Mouse (Mus musculus): ENCODE measurements at regions not wholly inside any gene's neighbourhood (a gene's known extent, or its start where the extent isn't known, plus 50 kb on each side); places are given as distances from the start of the nearest gene placed in this dataset.

- DNase-seq (ENCODE audit: low spot score) = no peak
- H3K36me3 ChIP-seq (ENCODE audit: control insufficient read depth, insufficient read depth, low read length) = no peaks in the 10 kb centered on the region
- no peak overlapping the region for H3K9ac ChIP-seq (ENCODE audit: low read length)
- no peaks in the 10 kb centered on the region for H3K27me3 ChIP-seq (replicated peaks; ENCODE audit: control insufficient read depth, insufficient read depth, low read length)
- no peak overlapping the region for H3K27ac ChIP-seq (ENCODE audit: low read depth)
- no peak for ATAC-seq (replicated peaks; ENCODE audit: low FRiP score, low TSS enrichment, low read depth)
- no peaks in the 10 kb centered on the region for H3K9me3 ChIP-seq (ENCODE audit: control insufficient read depth, low read length)
- no peak overlapping the region for H3K4me3 ChIP-seq (ENCODE audit: low read depth, low read length)
- no peaks in the 10 kb centered on the region for H3K4me1 ChIP-seq (replicated peaks; ENCODE audit: control insufficient read depth, insufficient read depth, low read length)
- no peak overlapping the region for H3K4me2 ChIP-seq (ENCODE audit: low read length)
Measured at GRCm38 (mm10) chr6:14298167-14298566, 426.8 kb upstream of the 2610001J05Rik start.

DNA sequence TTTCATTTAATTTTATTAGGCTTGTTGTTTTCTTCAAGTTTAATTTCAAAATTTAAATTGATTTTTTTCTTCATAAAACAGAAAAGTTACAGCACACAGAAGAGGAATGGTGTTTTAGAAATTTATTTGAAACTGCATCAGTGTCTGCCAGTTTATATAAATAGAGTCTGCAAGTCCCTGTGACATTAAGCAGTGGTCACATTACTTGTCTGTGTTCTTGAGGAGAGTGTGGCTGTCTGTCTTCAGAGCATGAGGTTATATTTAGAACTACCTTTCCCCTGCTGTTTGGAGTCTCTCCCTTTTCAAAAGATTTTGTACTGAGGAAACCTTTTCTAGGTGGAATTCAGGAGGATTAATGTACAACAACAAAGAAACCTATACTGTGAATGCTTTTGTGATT is 426.1 kb upstream of the 2610001J05Rik start:
- H3K9ac ChIP-seq (ENCODE audit: low read length) = no peak overlapping the region
- no peak overlapping the region for H3K27ac ChIP-seq (ENCODE audit: low read depth)
- no peaks in the 10 kb centered on the region for H3K36me3 ChIP-seq (ENCODE audit: control insufficient read depth, insufficient read depth, low read length)
- no peak for ATAC-seq (replicated peaks; ENCODE audit: low FRiP score, low TSS enrichment, low read depth)
- H3K9me3 ChIP-seq (ENCODE audit: control insufficient read depth, low read length) = no peaks in the 10 kb centered on the region
- no peak overlapping the region for H3K4me3 ChIP-seq (ENCODE audit: low read depth, low read length)
- DNase-seq (ENCODE audit: low spot score) = no peak
- no peaks in the 10 kb centered on the region for H3K27me3 ChIP-seq (replicated peaks; ENCODE audit: control insufficient read depth, insufficient read depth, low read length)
- no peak overlapping the region for H3K4me2 ChIP-seq (ENCODE audit: low read length)
- no peaks in the 10 kb centered on the region for H3K4me1 ChIP-seq (replicated peaks; ENCODE audit: control insufficient read depth, insufficient read depth, low read length)

- H3K4me1 ChIP-seq (replicated peaks; ENCODE audit: control insufficient read depth, insufficient read depth, low read length) = no peaks in the 10 kb centered on the region
- WGBS = 46% methylated on average over 1 of the region's 1 CpGs
- ATAC-seq (replicated peaks; ENCODE audit: low FRiP score, low TSS enrichment, low read depth) (no peak), DNase-seq (ENCODE audit: low spot score) (no peak)
- no peak overlapping the region for H3K27ac ChIP-seq (ENCODE audit: low read depth)
- H3K9ac ChIP-seq (ENCODE audit: low read length) = no peak overlapping the region
- H3K9me3 ChIP-seq (ENCODE audit: control insufficient read depth, low read length) = no peaks in the 10 kb centered on the region
- no peak overlapping the region for H3K4me3 ChIP-seq (ENCODE audit: low read depth, low read length)
- H3K4me2 ChIP-seq (ENCODE audit: low read length) = no peak overlapping the region
- H3K27me3 ChIP-seq (replicated peaks; ENCODE audit: control insufficient read depth, insufficient read depth, low read length) = no peaks in the 10 kb centered on the region
- no peaks in the 10 kb centered on the region for H3K36me3 ChIP-seq (ENCODE audit: control insufficient read depth, insufficient read depth, low read length)
Measured at GRCm38 (mm10) chr6:14290843-14291242, 419.5 kb upstream of the 2610001J05Rik start.

DNA sequence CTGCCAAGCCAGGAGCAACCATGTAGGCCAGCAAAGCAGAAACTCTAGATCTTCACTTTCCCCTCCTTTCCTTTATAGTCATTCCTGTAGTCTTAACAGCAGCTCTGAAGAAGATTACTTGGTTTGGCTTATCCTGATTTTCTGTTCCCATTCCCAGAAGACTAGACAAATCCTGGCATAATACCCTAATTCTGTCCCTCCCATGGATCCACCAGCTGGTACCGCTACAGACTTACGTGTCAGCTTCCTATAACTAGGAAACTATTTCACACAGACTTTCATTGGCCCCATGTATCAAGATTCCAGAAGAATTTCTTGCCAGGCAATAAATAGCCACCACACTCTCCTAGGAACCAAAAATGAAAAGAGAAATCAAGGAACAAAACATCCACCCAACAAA is 410.2 kb upstream of the 2610001J05Rik start:
- H3K36me3 ChIP-seq (ENCODE audit: control insufficient read depth, insufficient read depth, low read length) = no peaks in the 10 kb centered on the region
- no peaks in the 10 kb centered on the region for H3K9me3 ChIP-seq (ENCODE audit: control insufficient read depth, low read length)
- no peaks in the 10 kb centered on the region for H3K4me1 ChIP-seq (replicated peaks; ENCODE audit: control insufficient read depth, insufficient read depth, low read length)
- H3K27me3 ChIP-seq (replicated peaks; ENCODE audit: control insufficient read depth, insufficient read depth, low read length) = no peaks in the 10 kb centered on the region
- H3K9ac ChIP-seq (ENCODE audit: low read length) = no peak overlapping the region
- no peak overlapping the region for H3K27ac ChIP-seq (ENCODE audit: low read depth)
- ATAC-seq (replicated peaks; ENCODE audit: low FRiP score, low TSS enrichment, low read depth) (no peak), DNase-seq (ENCODE audit: low spot score) (no peak)
- no peak overlapping the region for H3K4me3 ChIP-seq (ENCODE audit: low read depth, low read length)
- H3K4me2 ChIP-seq (ENCODE audit: low read length) = no peak overlapping the region
- 91% methylated on average over 2 of the region's 2 CpGs for WGBS

- WGBS = 85% methylated on average over 1 of the region's 1 CpGs
Measured at GRCm38 (mm10) chr6:14261941-14262340, 390.6 kb upstream of the 2610001J05Rik start.

DNA sequence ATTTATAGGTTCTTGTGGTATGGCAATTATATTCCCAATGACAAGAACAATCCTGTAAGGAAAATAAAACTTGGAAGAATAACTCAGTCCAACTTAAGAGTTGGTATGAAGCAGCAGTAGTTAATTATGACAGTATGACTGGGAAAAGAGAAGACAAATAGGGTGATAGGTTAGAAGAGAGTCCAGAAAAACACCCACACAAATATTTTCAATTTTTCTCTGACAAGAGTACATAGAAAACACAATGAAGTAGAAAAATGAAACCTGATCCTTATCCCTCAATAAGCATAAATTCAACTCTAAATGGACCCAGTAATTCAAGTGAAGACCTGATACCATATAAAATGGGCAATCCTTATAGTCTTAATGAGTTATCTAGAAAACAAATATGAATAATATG is 369.0 kb upstream of the 2610001J05Rik start:
- Histone ChIP-seq H3K9me3 (ENCODE audit: control insufficient read depth, low read length) (no peaks in the 10 kb centered on the region), H3K36me3 (ENCODE audit: control insufficient read depth, insufficient read depth, low read length) (no peaks in the 10 kb centered on the region), H3K27ac (ENCODE audit: low read depth) (no peak overlapping the region), H3K4me1 (replicated peaks; ENCODE audit: control insufficient read depth, insufficient read depth, low read length) (no peaks in the 10 kb centered on the region), H3K27me3 (replicated peaks; ENCODE audit: control insufficient read depth, insufficient read depth, low read length) (no peaks in the 10 kb centered on the region), H3K9ac (ENCODE audit: low read length) (no peak overlapping the region), H3K4me2 (ENCODE audit: low read length) (no peak overlapping the region), H3K4me3 (ENCODE audit: low read depth, low read length) (no peak overlapping the region)
- ATAC-seq (replicated peaks; ENCODE audit: low FRiP score, low TSS enrichment, low read depth) = no peak
- DNase-seq (ENCODE audit: low spot score) = no peak

More at GRCm38 (mm10) chr6:14261941-14262340, 390.6 kb upstream of the 2610001J05Rik start:
- Histone ChIP-seq H3K4me1 (replicated peaks; ENCODE audit: control insufficient read depth, insufficient read depth, low read length) (no peaks in the 10 kb centered on the region), H3K27me3 (replicated peaks; ENCODE audit: control insufficient read depth, insufficient read depth, low read length) (no peaks in the 10 kb centered on the region), H3K9me3 (ENCODE audit: control insufficient read depth, low read length) (no peaks in the 10 kb centered on the region), H3K4me3 (ENCODE audit: low read depth, low read length) (no peak overlapping the region), H3K27ac (ENCODE audit: low read depth) (no peak overlapping the region), H3K36me3 (ENCODE audit: control insufficient read depth, insufficient read depth, low read length) (no peaks in the 10 kb centered on the region), H3K9ac (ENCODE audit: low read length) (no peak overlapping the region), H3K4me2 (ENCODE audit: low read length) (no peak overlapping the region)
- ATAC-seq (replicated peaks; ENCODE audit: low FRiP score, low TSS enrichment, low read depth) = no peak
- DNase-seq (ENCODE audit: low spot score) = no peak

GRCm38 (mm10) chr6:14239151-14239550 is 367.8 kb upstream of the 2610001J05Rik start:
- no peaks in the 10 kb centered on the region for H3K9me3 ChIP-seq (ENCODE audit: control insufficient read depth, low read length)
- no peaks in the 10 kb centered on the region for H3K36me3 ChIP-seq (ENCODE audit: control insufficient read depth, insufficient read depth, low read length)
- no peak overlapping the region for H3K9ac ChIP-seq (ENCODE audit: low read length)
- no peaks in the 10 kb centered on the region for H3K4me1 ChIP-seq (replicated peaks; ENCODE audit: control insufficient read depth, insufficient read depth, low read length)
- DNase-seq (ENCODE audit: low spot score) = no peak
- no peaks in the 10 kb centered on the region for H3K27me3 ChIP-seq (replicated peaks; ENCODE audit: control insufficient read depth, insufficient read depth, low read length)
- no peak overlapping the region for H3K4me3 ChIP-seq (ENCODE audit: low read depth, low read length)
- H3K4me2 ChIP-seq (ENCODE audit: low read length) = no peak overlapping the region
- ATAC-seq (replicated peaks; ENCODE audit: low FRiP score, low TSS enrichment, low read depth) = no peak
- 86% methylated on average over 2 of the region's 2 CpGs for WGBS
- no peak overlapping the region for H3K27ac ChIP-seq (ENCODE audit: low read depth)

DNA sequence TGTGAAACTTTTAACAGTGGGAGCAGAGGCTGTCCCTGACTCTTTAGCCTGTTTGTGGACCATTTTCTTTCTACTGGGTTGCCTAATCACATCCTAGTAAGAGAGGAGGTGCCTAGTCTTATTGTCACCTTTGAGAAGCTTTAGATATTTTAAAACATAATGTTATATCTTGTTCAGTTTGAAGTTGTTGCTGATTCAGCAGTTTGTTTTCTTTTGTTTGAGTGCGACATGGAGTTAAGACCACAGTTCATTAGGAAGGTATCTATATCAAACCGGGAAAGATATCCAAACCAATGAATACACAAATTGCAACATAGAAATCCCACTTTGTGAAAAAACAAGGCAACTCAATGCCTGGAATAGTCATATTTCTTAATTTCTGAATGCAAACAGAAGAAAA is 359.5 kb upstream of the 2610001J05Rik start:
- Histone ChIP-seq H3K27me3 (replicated peaks; ENCODE audit: control insufficient read depth, insufficient read depth, low read length) (no peaks in the 10 kb centered on the region), H3K27ac (ENCODE audit: low read depth) (no peak overlapping the region), H3K4me2 (ENCODE audit: low read length) (no peak overlapping the region), H3K4me3 (ENCODE audit: low read depth, low read length) (no peak overlapping the region), H3K36me3 (ENCODE audit: control insufficient read depth, insufficient read depth, low read length) (no peaks in the 10 kb centered on the region), H3K4me1 (replicated peaks; ENCODE audit: control insufficient read depth, insufficient read depth, low read length) (no peaks in the 10 kb centered on the region), H3K9ac (ENCODE audit: low read length) (no peak overlapping the region), H3K9me3 (ENCODE audit: control insufficient read depth, low read length) (no peaks in the 10 kb centered on the region)
- no peak for DNase-seq (ENCODE audit: low spot score)
- no peak for ATAC-seq (replicated peaks; ENCODE audit: low FRiP score, low TSS enrichment, low read depth)
- WGBS = 97% methylated on average over 2 of the region's 2 CpGs

GRCm38 (mm10) chr6:14207509-14207908 is 336.2 kb upstream of the 2610001J05Rik start:
- DNase-seq (ENCODE audit: low spot score) (peak; percentile 72), ATAC-seq (replicated peaks; ENCODE audit: low FRiP score, low TSS enrichment, low read depth) (no peak)
- no peaks in the 10 kb centered on the region for H3K27me3 ChIP-seq (replicated peaks; ENCODE audit: control insufficient read depth, insufficient read depth, low read length)
- no peaks in the 10 kb centered on the region for H3K36me3 ChIP-seq (ENCODE audit: control insufficient read depth, insufficient read depth, low read length)
- no peak overlapping the region for H3K4me3 ChIP-seq (ENCODE audit: low read depth, low read length)
- no peak overlapping the region for H3K27ac ChIP-seq (ENCODE audit: low read depth)
- H3K4me1 ChIP-seq (replicated peaks; ENCODE audit: control insufficient read depth, insufficient read depth, low read length) = no peaks in the 10 kb centered on the region
- H3K4me2 ChIP-seq (ENCODE audit: low read length) = no peak overlapping the region
- 19% methylated on average over 2 of the region's 2 CpGs for WGBS
- H3K9ac ChIP-seq (ENCODE audit: low read length) = no peak overlapping the region
- no peaks in the 10 kb centered on the region for H3K9me3 ChIP-seq (ENCODE audit: control insufficient read depth, low read length)

Measured in intestine, embryonic 14.5 days (tissue).